Mouse (Mus musculus): ENCODE results near the gene E130308A19Rik.

E130308A19Rik gene

DNA sequence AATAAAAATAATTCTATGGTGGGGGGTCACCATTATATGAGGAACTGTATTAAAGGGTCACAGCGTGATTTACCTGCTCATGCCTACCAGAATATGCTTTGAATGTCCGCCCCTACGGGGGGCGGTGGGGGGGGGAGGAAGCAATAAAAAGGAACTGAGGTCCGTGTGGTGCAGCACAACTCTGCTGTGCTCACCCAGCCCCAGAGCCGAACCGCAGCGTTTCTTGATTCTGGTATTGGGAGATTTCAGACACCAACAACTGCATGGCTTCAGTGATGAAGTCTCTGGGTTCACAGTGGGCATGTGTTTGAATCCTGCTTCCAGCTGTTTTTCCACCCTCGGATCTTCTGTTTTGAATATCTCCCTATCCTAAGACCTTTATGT is 101.9 kb downstream of the E130308A19Rik start:
- no peak for DNase-seq (ENCODE audit: low read depth)

- no peak for DNase-seq (ENCODE audit: low read depth)
Observed at GRCm38 (mm10) chr4:59728839-59729238, 102.8 kb downstream of the E130308A19Rik start.

GRCm38 (mm10) chr4:59731544-59731943 is 105.5 kb downstream of the E130308A19Rik start:
- DNase-seq (ENCODE audit: low read depth) = no peak

- DNase-seq (ENCODE audit: low read depth) = no peak
Observed at GRCm38 (mm10) chr4:59739321-59739720, 113.3 kb downstream of the E130308A19Rik start.

DNA sequence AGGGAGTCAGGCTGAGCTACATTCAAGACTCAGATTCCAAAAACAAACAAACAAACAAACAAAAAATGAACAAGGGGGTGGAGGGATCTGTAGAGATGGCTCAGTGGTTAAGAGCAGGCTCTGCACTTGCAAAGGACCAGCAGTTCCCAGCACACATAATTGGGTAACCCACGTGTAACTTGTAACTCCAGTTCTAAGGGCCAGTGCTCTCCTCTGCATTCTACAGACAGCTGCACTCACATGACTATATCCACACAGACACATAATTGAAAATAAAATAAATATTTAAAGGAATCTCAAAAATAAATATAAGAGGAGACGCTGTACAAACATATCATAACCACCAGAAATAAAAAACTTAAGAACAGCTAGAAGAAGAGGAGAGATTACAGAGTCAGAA is 113.9 kb downstream of the E130308A19Rik start:
- DNase-seq (ENCODE audit: low read depth) = no peak

DNA sequence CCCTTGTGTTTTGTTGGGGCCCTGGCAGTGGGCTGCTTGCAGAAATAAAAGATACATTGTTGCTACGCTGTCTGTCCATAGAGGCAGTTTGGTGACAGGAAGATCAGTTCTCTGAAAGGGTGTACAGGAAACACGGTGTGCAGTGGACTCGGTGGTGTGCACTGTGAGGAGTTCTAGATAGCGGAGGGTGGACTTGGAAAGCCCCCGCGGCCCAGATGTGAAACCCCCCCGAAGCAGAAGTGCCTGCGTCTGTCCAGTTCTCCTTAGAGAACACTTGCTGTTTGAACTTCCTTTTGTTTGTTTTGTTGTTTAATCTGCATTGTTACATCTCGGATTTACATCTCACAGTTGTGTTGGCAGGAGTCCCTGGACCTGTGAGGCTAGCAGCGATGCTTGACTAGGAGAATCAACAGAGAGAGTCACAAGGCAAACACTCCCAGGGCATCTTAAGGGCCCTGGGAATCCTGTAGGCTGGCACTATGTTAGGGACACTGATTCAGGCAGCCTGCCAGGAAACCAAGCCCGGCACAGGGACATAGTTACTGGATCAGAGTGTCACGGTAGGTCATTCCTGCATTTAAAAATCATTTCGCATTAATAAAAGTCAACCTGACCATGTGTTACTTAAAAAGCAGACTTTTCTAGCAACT is 127.6 kb downstream of the E130308A19Rik start:
- no peak for DNase-seq (ENCODE audit: low read depth)

- DNase-seq (ENCODE audit: low read depth) = no peak
Observed at GRCm38 (mm10) chr4:59756332-59757082, 130.5 kb downstream of the E130308A19Rik start.

DNA sequence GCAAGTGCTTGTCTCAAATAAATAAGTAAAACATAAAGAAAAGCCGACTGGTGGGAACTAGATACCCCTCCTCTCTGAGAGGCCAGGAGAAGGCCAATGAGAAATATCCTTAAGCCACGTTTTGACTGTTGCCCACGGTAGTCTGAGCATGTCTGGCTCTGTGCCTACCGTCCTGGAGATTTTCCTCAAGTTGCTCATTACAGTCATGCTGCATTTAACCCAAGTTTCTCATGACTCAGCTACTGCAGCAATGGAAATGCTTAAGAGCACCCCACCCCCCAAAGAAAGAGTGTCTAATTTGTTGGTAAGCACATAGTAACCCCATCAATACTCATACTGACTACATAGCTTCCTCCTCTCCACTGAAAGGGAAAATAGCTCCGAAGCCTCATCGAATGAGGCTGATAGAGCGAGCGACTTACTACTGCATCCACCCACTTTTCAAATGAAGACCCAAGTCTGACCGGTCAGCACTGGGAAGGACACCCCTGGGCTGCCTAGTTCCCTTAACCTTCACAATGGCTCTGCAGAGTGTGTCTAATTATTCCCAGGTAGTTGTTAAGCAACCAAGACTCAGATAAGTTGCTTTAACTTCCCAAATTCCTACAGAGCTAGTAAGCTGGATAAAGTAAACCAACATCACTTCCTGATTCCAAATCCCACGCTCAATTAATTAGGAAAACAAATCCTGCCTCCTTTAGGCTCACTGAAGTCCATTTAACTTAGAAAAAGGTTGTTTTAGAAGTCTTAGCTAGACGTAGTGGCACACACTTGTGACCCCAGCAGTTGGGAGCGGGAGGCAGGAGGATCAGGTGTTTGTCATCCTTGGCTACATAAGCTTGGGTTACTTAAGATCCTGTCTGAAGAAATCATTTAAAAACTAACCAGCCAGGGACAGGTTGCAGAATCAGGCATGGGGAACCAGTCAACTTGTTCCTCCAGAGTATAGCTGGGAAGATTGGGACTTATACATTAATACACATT is 131.7 kb downstream of the E130308A19Rik start:
- DNase-seq (ENCODE audit: low read depth) = no peak

GRCm38 (mm10) chr4:59760016-59760415 is 134.0 kb downstream of the E130308A19Rik start:
- no peak for DNase-seq (ENCODE audit: low read depth)

DNA sequence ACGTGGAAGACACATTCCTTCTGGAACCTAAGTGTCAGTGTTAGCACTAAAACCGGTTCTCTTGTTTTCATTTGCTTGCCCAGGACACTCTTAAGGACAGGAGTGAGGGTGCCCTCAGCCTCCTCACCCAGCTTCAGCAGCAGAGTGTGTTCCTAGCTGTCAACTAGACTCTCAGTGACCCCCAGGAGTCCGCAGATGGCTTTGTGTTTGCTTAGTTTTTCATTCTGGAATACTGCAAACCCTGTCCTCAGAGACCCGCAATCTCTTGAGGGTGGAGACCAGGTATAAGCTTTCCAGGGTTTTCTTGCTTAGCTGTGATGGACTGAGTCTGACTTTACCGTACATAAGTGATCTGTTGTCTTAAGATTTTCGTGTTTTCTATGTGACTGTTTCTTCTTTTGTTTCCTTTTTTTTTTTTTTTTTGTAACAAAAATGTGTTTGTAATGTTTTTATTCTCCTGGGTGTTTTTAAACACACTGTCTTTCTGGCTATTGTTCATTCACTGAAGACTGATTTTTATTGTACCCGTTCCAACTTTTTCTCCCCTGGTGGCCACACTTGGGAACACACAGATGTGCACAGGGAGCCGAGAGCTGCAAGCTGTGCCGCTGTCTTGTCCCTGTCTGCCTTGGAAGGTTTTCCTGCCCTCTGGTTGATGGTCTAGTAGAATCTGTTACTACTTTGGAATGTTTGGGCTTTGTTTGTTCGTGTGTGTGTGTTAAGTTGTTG is 134.8 kb downstream of the E130308A19Rik start:
- peak; percentile 17 for DNase-seq (ENCODE audit: low read depth)

DNA sequence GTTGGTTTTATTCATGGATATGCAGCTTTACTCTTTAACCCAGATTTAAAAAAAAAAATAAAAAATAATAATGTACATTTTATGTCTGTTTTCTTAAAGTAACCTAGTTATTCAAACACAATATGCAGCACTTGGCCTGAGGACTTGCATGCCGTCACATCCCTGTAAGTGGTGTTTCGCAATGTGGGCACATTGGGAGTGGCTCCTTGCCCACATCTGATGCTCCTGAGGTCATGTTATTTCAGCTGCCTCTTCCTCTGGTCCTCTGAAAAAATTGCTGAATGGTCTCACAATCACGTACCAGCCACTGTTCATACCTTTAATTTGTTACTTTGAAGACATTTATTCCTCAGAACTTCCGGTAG is 135.3 kb downstream of the E130308A19Rik start:
- no peak for DNase-seq (ENCODE audit: low read depth)

- no peak for DNase-seq (ENCODE audit: low read depth)
Observed at GRCm38 (mm10) chr4:59764950-59765349, 138.9 kb downstream of the E130308A19Rik start.

GRCm38 (mm10) chr4:59765385-59766005 is 139.5 kb downstream of the E130308A19Rik start:
- no peak for DNase-seq (ENCODE audit: low read depth)

- DNase-seq (ENCODE audit: low read depth) = no peak
Observed at GRCm38 (mm10) chr4:59767717-59768116, 141.7 kb downstream of the E130308A19Rik start.

GRCm38 (mm10) chr4:59772171-59772879 is 146.3 kb downstream of the E130308A19Rik start:
- DNase-seq (ENCODE audit: low read depth) = no peak

DNA sequence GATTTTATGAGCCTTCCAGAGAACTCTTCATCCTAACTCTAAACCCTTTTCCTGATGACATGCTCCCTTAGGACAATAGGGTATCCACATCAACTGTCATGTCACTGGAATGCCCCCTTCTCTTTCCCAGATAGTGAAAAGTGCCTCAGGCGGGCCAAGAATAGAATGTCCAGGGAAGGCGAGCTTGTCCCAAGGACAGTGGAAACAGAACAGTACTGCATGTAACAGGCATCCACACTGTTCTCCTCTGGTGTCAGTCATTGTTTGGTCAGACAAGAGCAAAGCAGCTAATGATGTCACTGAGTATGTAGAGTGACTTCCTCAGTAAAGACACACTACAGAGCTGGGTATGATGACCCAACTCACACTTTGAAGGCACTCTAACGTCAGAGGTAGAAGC is 151.8 kb downstream of the E130308A19Rik start:
- DNase-seq (ENCODE audit: low read depth) = no peak

DNA sequence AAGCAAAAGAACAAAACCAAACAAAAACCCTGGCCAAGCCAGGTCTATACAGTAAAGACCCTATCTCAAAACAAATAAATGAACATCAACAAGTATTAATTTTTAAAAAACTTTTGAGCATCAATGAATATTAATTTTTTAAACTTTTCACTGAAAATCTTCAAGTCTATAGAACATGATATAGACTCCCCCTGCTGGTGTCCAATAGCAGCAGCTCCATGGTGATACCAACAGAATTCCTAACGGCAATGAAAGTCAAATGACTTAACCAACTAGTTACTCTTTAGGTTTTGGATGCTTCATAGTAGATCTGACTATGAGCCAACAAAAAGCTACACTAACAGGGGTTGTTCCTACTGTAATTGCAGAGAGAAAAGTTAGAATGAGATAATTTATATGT is 154.6 kb downstream of the E130308A19Rik start:
- DNase-seq (ENCODE audit: low read depth) = no peak

GRCm38 (mm10) chr4:59782853-59783684 is 157.1 kb downstream of the E130308A19Rik start:
- DNase-seq (ENCODE audit: low read depth) = no peak

DNA sequence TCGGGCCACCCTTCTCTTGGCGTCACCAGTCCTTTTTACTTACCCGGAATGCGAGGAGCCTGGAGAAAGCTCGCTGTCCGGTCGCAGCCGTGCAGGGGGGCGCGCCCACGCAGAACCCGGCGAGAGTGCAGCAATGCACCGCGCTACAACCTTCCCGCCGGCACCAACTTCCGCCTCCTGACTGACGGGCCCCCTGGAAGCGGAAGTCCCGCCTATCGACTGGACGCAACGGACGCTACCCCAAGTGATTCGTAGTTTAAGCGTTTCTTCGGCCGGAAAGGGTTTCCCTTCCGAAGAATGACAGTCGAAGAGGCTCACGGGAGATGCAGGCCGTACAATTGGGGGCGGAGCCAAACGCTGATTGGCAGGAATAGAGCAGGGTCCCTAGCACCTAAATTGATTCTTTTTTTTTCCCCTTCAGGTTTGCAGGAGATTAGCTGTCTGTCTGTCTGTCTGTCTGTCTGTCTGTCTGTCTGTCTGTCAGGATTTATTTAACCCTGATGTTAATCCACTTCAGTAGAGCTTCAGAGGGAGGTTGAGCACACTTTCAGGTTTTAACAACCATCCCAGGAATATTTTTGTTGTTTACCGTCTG is 157.8 kb downstream of the E130308A19Rik start:
- peak; percentile 98 for DNase-seq (ENCODE audit: low read depth)
